Mouse (Mus musculus) lung, adult 2 months (tissue): ENCODE measurements around the gene Sppl3.

Source experiments
- CTCF ChIP-seq: fragments of 200-500 bp; IDR thresholded peaks from 2 replicates; pipeline ENCODE4 v1.5.1; 2011; ENCODE audit warnings: mild to moderate bottlenecking, low read length, control low read depth; ENCODE audit not compliant: insufficient read depth
- POLR2A ChIP-seq: fragments of 200-500 bp; IDR thresholded peaks from 2 replicates; pipeline ENCODE4 v1.6.1; 2011; ENCODE audit warnings: low read depth, mild to moderate bottlenecking, control low read depth, low read length, borderline replicate concordance; ENCODE audit errors: extremely low read depth

DNA sequence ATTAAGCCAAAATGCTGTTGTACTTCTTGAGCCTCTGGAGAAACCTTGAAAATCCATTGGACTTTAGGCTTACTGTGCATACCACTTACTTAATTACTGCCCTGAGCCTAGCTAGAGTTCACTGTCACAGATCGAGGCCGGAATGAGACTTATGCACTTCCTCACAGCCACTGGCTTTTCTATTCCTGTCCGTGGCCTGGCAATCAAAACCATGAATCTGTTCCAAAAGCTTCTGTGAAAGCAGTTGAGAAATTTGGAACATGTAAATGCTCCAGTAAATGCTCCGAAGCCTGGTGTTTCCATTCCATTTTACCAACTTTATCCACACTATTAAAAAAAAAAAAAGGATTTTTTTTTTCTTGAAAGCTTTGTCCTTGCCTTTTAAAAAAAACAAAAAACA is 29.8 kb downstream of the Sppl3 start:
- TF ChIP-seq POLR2A (no peak), CTCF (no peak)
